Mouse (Mus musculus) mouse embryonic stem cell (cell line): ENCODE data around the gene Scrg1.

Source experiments
- in situ Hi-C, 2 experiments: fragments of 300-500 bp; cut with MboI; formaldehyde crosslinking; loops; 1 replicate in 1 of 2; 3 replicates in 1 of 2; pipeline ENCODE4 v1.14.3; 2019 to 2020; ENCODE audit warnings: low sequenced_read_pairs in 2 of 2, low pct_unique_long_range_greater_than_20kb in 1 of 2, mixed read lengths in 1 of 2; ENCODE audit not compliant: unreplicated experiment in 1 of 2

Gene Scrg1

DNA sequence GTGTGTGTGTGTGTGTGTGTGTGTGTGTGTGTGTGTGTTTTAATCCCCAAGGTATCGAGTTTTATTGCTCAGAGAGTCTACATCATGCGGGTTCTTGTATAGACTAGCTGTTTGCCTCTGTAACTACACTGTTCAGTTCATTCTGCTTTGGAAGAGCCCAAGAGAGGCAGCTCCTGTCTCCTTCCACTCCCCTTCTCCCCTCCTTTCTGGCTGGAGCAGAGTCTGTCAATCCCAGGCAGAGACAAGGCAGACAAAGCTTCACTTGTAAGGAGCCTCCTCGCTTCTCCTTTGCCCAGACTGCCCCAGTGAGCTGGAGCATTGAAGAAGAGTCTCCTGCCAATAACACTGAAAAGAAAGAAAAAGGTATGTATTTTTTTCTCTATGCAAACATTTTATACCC is at the start of gene Scrg1:
Gene Scrg1, plus strand, starts transcription at position 159 of the 400 bp plus-strand sequence.
- in situ Hi-C loops, result no loop called here

DNA sequence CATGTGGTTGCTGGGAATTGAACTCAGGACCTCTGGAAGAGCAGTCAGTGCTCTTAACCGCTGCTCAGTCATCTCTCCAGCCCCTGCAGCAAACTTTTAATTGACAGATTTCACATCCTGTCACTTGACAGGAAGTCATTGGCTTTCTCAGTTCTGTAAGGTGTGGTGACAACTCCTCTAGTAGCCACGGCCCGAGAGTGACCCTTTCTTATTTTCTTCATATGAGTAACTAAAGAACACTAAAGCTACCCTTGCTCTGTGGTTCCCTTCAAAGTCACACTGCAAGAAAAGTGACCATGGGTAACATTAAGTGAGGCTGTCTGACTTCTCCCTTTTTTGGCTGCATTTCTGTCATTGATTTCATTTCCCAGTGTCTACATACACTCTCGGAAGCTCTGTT is 49.4 kb upstream of the Scrg1 start:
- in situ Hi-C loops, result no loop called here

DNA sequence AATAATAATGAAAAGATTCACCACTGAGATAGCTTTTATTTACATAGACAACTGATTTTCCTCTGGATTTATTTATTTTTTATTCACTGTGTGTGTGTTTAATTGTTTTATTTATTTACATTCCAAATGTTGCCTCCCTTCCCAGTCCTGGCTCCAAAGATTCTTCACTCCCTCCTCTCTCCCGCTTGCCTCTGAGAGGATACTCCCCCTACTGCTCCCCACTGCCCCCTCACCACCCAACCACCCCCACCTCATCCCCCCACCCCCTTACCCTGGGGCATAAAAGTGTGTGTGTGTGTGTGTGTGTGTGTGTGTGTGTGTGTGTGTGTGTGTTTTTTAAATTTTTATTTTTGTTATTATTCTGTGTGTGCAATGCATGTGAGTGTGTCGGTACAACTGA is 46.4 kb upstream of the Scrg1 start:
- in situ Hi-C loops, result no loop called here

- in situ Hi-C loops, result no loop called here
Observed at GRCm38 (mm10) chr8:57409779-57410472, 45.8 kb upstream of the Scrg1 start.

DNA sequence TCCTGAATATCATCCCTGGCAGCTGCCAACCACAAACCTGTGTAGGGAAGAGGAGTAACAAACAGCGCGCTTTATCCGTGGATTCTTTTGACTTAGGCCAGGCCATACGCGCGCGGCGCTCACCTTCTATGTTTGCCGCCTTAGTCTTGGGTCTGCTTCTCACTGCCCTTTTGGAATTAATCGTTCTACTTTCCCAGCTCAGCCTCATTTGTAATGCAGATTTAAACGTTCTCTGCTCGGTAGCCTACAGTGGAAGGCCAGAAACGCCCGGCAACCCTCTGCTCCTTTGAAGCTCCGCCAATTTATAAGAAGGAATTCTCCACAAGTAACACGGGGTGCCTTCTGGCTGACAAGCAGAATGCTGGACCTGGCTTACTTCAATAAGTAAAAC is 45.3 kb upstream of the Scrg1 start:
- in situ Hi-C loops, result no loop called here

- in situ Hi-C loops, result no loop called here
Observed at GRCm38 (mm10) chr8:57411366-57411765, 44.4 kb upstream of the Scrg1 start.

- in situ Hi-C loops, result no loop called here
Observed at GRCm38 (mm10) chr8:57416827-57417226, 38.9 kb upstream of the Scrg1 start.

GRCm38 (mm10) chr8:57426074-57426473 is 29.6 kb upstream of the Scrg1 start:
- in situ Hi-C loops, result loop anchor here in 1 of 2 experiments (25.0 kb wide), 1 partner anchor 361 kb away; no protein-coding TSS in a partner anchor

DNA sequence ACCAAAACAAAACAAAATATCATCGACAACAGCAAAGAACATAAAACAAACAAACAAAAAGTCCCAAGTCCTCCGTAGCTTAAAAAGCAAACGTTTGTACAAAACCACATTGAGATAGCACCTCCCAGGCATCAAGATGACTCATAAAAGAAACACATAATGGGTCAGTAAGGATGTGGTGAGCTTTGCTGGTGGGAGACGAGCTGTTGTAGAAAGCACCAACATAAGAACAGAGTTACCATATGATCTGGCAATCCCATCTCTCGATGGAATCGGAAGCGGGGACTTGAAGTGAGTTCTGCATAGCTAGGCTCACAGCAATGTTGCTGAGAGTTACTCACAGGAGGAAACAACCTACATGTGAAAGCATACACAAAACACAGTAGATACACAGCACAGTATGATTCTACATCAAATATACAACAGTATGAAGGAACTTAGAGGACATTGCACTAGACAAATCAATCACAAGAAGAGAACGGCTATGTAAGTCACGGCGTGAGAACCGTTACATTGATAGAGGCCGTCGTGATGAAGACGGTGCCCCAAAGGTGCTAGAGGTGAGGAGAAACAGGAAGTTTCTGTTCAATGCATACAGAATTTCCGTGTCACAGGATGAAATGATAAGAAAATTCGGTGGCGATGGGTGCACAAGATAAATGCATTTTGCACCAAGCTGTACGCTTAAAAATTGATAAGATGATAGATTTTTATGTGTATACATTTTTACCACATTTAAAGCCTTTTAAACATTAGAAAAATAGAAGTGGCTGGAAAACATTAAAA is 27.9 kb upstream of the Scrg1 start:
- in situ Hi-C loops, result loop anchor here in 1 of 2 experiments (25.0 kb wide), 1 partner anchor 360 kb away; no protein-coding TSS in a partner anchor

DNA sequence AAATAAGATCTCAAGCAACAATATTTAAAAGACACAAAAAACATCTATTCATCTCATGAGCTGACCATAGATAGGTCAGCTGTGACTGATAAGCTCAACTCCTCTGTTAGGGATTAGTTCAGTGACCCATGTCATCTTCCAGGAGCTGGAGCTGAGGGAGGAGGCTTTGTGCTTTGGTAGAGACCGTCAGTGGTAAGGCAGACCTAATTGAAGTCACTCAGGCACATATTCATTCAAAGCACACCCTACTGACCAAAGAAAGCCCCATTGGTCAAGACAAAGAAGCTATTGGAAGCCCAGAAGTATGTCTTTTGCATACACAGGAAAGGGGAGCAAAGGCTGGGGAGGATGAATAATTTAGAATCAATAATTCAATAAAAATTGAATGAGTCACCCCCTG is 27.2 kb upstream of the Scrg1 start:
- in situ Hi-C loops, result loop anchor here in 1 of 2 experiments (25.0 kb wide), 1 partner anchor 359 kb away; no protein-coding TSS in a partner anchor

GRCm38 (mm10) chr8:57429166-57429887 is 26.4 kb upstream of the Scrg1 start:
- in situ Hi-C loops, result loop anchor here in 1 of 2 experiments (25.0 kb wide), 1 partner anchor 358 kb away; no protein-coding TSS in a partner anchor

- in situ Hi-C loops, result loop anchor here (5.0 to 25.0 kb wide), 4 partner anchors 97 to 365 kb away; no protein-coding TSS in a partner anchor
Observed at GRCm38 (mm10) chr8:57429888-57430274, 25.8 kb upstream of the Scrg1 start.

- in situ Hi-C loops, result loop anchor here (5.0 to 25.0 kb wide), 4 partner anchors 96 to 364 kb away; no protein-coding TSS in a partner anchor
Observed at GRCm38 (mm10) chr8:57430901-57431300, 24.8 kb upstream of the Scrg1 start.

DNA sequence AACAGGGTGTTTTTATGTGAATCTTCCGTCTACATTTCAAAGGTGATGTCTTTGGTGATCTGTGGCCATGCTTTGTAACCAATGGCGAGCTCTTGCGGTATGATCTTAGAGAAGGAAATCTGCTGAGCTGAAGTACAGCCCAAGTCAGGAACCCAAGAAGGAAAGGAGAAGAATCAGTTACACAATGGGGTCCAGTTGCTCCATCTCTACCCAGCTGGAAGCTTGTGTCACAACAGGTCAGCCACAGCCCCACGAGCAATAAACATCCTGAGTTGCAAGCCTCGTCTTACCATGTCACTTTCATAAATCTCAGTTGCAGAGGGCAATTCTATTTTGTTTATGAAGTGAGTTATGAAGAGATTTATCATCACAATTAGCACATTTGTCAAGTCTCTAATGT is 22.9 kb upstream of the Scrg1 start:
- in situ Hi-C loops, result loop anchor here (5.0 to 25.0 kb wide), 4 partner anchors 94 to 362 kb away; no protein-coding TSS in a partner anchor

DNA sequence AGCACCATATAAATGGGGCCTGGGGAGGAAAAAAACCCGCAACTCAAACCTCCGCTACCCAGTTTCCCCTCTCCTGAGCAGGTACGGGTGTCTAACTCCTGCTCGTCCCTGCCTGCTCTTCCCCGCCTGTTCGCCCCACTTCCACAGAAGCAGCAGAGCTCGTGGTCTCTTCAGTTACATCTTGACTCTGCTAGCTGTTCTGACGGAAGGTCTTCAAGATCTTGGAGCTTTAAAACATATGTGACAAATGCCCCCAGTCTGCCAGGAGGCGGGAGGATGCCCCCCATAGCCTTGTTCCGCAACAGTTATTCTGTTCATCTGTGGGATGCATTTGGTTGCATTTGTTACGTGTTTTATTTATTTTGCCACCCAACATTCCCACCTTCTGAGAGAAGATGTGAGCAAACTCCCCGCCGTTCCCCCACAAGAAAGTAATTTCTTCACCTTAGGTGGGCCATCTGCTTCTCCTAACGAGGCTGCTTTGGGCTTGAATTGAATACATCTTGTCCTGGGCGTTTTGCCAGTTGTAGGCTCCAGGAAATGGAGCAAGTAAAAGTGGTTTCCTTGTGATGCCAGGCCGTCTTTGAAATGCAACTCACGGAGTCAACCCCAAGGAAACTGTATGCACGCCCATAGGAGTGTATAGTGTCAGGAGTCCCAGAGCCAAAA is 19.8 kb upstream of the Scrg1 start:
- in situ Hi-C loops, result loop anchor here (10.0 to 25.0 kb wide), 2 partner anchors 351 to 359 kb away; no protein-coding TSS in a partner anchor

- in situ Hi-C loops, result loop anchor here (10.0 to 25.0 kb wide), 2 partner anchors 351 to 358 kb away; no protein-coding TSS in a partner anchor
Observed at GRCm38 (mm10) chr8:57436437-57436796, 19.3 kb upstream of the Scrg1 start.

GRCm38 (mm10) chr8:57441131-57441530 is 14.6 kb upstream of the Scrg1 start:
- in situ Hi-C loops, result loop anchor here in 1 of 2 experiments (25.0 kb wide), 1 partner anchor 346 kb away; no protein-coding TSS in a partner anchor

GRCm38 (mm10) chr8:57441556-57441955 is 14.2 kb upstream of the Scrg1 start:
- in situ Hi-C loops, result loop anchor here in 1 of 2 experiments (25.0 kb wide), 1 partner anchor 346 kb away; no protein-coding TSS in a partner anchor
